Mouse (Mus musculus) neural tube, embryonic 13.5 days (tissue): ENCODE measurements around the gene Lct. TPM values are rescaled to one million over a fixed set of nuclear protein-coding genes. Genes with fewer than 3 reads are reported as not detected.

ENCODE experiments used
- ATAC-seq: fragments of 200-750 bp; cut with Nextera tagmentation; 2 replicates; pipeline ENCODE4 v1.8.0; 2017; ENCODE audit warnings: low read depth, mild to moderate bottlenecking, moderate TSS enrichment, moderate library complexity
- H3K27ac ChIP-seq: fragments of 300-500 bp; sonication (generic); replicated peaks from 2 replicates; pipeline ENCODE4 v1.5.1; 2015; ENCODE audit warnings: moderate library complexity, mild to moderate bottlenecking, inconsistent platforms
- H3K27me3 ChIP-seq: fragments of 300-500 bp; sonication (generic); 2 replicates; pipeline ENCODE4 v1.6.1; 2015; ENCODE audit warnings: mild to moderate bottlenecking, inconsistent platforms
- H3K36me3 ChIP-seq: fragments of 300-500 bp; sonication (generic); 2 replicates; pipeline ENCODE4 v1.6.1; 2015; ENCODE audit warnings: mild to moderate bottlenecking, inconsistent platforms
- H3K4me1 ChIP-seq: fragments of 300-500 bp; sonication (generic); replicated peaks from 2 replicates; pipeline ENCODE4 v1.6.1; 2015; ENCODE audit warnings: inconsistent platforms
- H3K4me2 ChIP-seq: fragments of 300-500 bp; sonication (generic); 2 replicates; pipeline ENCODE4 v1.6.1; 2015; ENCODE audit warnings: inconsistent platforms, mild to moderate bottlenecking, moderate library complexity
- H3K4me3 ChIP-seq: fragments of 300-500 bp; sonication (generic); 2 replicates; pipeline ENCODE4 v1.5.1; 2015; ENCODE audit warnings: mild to moderate bottlenecking, inconsistent platforms
- H3K9ac ChIP-seq: fragments of 300-500 bp; sonication (generic); 2 replicates; pipeline ENCODE4 v1.6.1; 2015; ENCODE audit warnings: moderate library complexity, mild to moderate bottlenecking, inconsistent platforms
- H3K9me3 ChIP-seq: fragments of 300-500 bp; sonication (generic); 2 replicates; pipeline ENCODE4 v1.6.1; 2016; ENCODE audit warnings: inconsistent platforms
- WGBS: fragments of 180-500 bp; shearing (Covaris S2); methylation state at CpG from one replicate; pipeline ENCODE4 v1.1.7; 2015; 5-methylcytosine and 5-hydroxymethylcytosine counted together
- polyA plus RNA-seq: library from polyadenylated mRNA; unstranded; fragments of >200 nt; fragmentation: Nextera tagmentation; extraction: Ambion mirVana; gene quantifications from 2 replicates; pipeline ENCODE4 v1.2.1, GENCODE M21; 2015

Gene Lct
- polyA plus RNA-seq, 1 experiment from 2014 or later = 0.04 TPM

DNA sequence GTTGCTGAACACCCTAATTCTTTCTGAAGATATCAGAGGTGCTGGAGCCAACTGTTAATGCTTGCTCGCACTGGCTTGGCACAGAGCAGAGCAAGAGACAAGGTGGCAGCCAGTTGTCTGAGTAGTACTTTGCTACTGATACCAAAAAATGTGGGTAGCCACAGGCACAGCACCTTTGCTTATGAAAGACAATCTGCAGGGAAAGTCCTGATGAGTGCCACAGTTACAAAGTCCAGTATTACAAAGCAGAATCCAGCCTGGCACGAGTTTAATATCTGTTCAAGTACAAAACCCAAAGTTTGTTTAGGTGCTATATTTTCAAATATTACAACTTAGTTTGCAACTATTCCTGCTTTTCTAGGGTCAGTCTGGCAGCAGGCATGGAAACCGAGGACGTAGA is 92.9 kb downstream of the Lct start:
- no peak for ATAC-seq
- H3K4me3 ChIP-seq = no peak overlapping the region
- no peak overlapping the region for H3K27ac ChIP-seq
- H3K9ac ChIP-seq = no peak overlapping the region
- 97% methylated on average over 4 of the region's 4 CpGs for WGBS
- H3K27me3 ChIP-seq = no peaks in the 10 kb centered on the region
- H3K36me3 ChIP-seq = peaks cover 73% of the 10 kb centered on the region
- H3K4me2 ChIP-seq = no peak overlapping the region
- no peaks in the 10 kb centered on the region for H3K4me1 ChIP-seq
- no peaks in the 10 kb centered on the region for H3K9me3 ChIP-seq

Other genes starting within 250 kb of the Lct start
- 3.4 and 4.4 TPM in 2 replicates for gene Zranb3, start 225.3 kb downstream of the Lct start, polyA plus RNA-seq
- 80.5 and 93.4 TPM in 2 replicates for gene R3hdm1, start 225.0 kb downstream of the Lct start, polyA plus RNA-seq
- 81.3 and 82.9 TPM in 2 replicates for gene Ubxn4, start 84.4 kb downstream of the Lct start, polyA plus RNA-seq
- gene Mcm6, start 31.3 kb upstream of the Lct start, polyA plus RNA-seq = 66.4 and 74.4 TPM in 2 replicates
- 159 and 162 TPM in 2 replicates for gene Dars, start 89.0 kb upstream of the Lct start, polyA plus RNA-seq